ENCODE assay signal across 14 mouse cellular contexts in genomic region chr5:35144716-35145115, GRCm38 (mm10).
"Had no signal": no experiment of that assay in that cellular context is flagged by ENCODE, and none has a peak within 500 bp of the region (broad histone marks: within the 10 kb centered on the region; RNA-seq: fewer than 3 reads in every experiment).

No protein-coding gene starts in this region.

- H3K4me2 ChIP-seq: limb, embryonic 13.5 days; liver, embryonic 15.5 days; midbrain, embryonic 15.5 days; neural tube, embryonic 12.5 days had no signal

- H3K9me3 ChIP-seq: limb, embryonic 13.5 days; liver, embryonic 15.5 days; midbrain, embryonic 10.5 days; midbrain, embryonic 15.5 days; neural tube, embryonic 12.5 days had no signal

- H3K9ac ChIP-seq: limb, embryonic 13.5 days; liver, embryonic 15.5 days; midbrain, embryonic 15.5 days; neural tube, embryonic 12.5 days had no signal

- ATAC-seq: lung, postnatal 0 days; midbrain, embryonic 15.5 days had no signal

- DNase-seq: kidney, adult 8-10 months; kidney, postnatal 25 days; layer of hippocampus, postnatal 36 days; lung, adult 2 months; lung, postnatal 36 days; thymus, adult 2 months; thymus, postnatal 25 days had no signal

- H3K4me3 ChIP-seq: limb, embryonic 13.5 days; liver, embryonic 15.5 days; midbrain, embryonic 10.5 days; midbrain, embryonic 15.5 days; neural tube, embryonic 12.5 days had no signal

- H3K27me3 ChIP-seq: midbrain, embryonic 15.5 days; neural tube, embryonic 12.5 days had no signal

- H3K27ac ChIP-seq: limb, embryonic 13.5 days; liver, embryonic 15.5 days; midbrain, embryonic 10.5 days; midbrain, embryonic 15.5 days; neural tube, embryonic 12.5 days; stomach, postnatal 0 days had no signal

- H3K36me3 ChIP-seq: limb, embryonic 13.5 days; liver, embryonic 15.5 days; midbrain, embryonic 10.5 days; midbrain, embryonic 15.5 days; neural tube, embryonic 12.5 days had no signal
